Mouse (Mus musculus) retina, postnatal 7 days (tissue): ENCODE data around the gene F8a.
A peak's percentile ranks its signal among the peaks of the same experiment; 100 is the strongest.
"Not testable (repeated sequence)": the region's sequence is repeated elsewhere in the genome, so short reads cannot be mapped to it uniquely, and the experiment has no call there.

Experiments used
- DNase-seq: peaks from one replicate; pipeline ENCODE4 v3.0.0-alpha.2; 2012; ENCODE audit warnings: low read depth, low spot score

Gene F8a

GRCm38 (mm10) chrX:73227914-73228605, at the start of gene F8a:
Gene F8a (plus strand): TSS chrX:73228291.
- peak; percentile 64 for DNase-seq

GRCm38 (mm10) chrX:73191934-73192333, 36.2 kb upstream of the F8a start, which contains the start of gene Xlr3b:
Gene Xlr3b (plus strand): TSS chrX:73192207.
- not testable (repeated sequence) for DNase-seq

GRCm38 (mm10) chrX:73213819-73214564, 14.1 kb upstream of the F8a start, which contains the start of gene Xlr4b:
Gene Xlr4b (plus strand): TSS chrX:73214333.
- DNase-seq, result not testable (repeated sequence)

GRCm38 (mm10) chrX:73225365-73225764, 2.7 kb upstream of the F8a start:
- no peak for DNase-seq

- peak; percentile 19 for DNase-seq
These were observed 619 bp downstream of the F8a start for GRCm38 (mm10) chrX:73228606-73229214.

GRCm38 (mm10) chrX:73229288-73229687, 1.2 kb downstream of the F8a start:
- DNase-seq, result no peak

GRCm38 (mm10) chrX:73242821-73243325, 14.8 kb downstream of the F8a start, which contains the start of gene Xlr4c:
Gene Xlr4c (minus strand): TSS chrX:73243130.
- not testable (repeated sequence) for DNase-seq

GRCm38 (mm10) chrX:73262428-73262827, 34.3 kb downstream of the F8a start:
- DNase-seq, result not testable (repeated sequence)

GRCm38 (mm10) chrX:73265270-73265669, 37.2 kb downstream of the F8a start, which contains the start of gene Xlr3c:
Gene Xlr3c (minus strand): TSS chrX:73265390.
- not testable (repeated sequence) for DNase-seq
